Mouse (Mus musculus) G1E-ER4 (cell line): Measurements from ENCODE around the gene Slc24a4. TPM values are rescaled to one million over a fixed set of nuclear protein-coding genes. Genes with fewer than 3 reads are reported as not detected.

ENCODE experiments used
- GATA1 ChIP-seq: IDR thresholded peaks from one replicate; pipeline ENCODE4 v1.8.0; 2012; ENCODE audit warnings: low read length, inconsistent platforms
- polyA plus RNA-seq: library from polyadenylated mRNA; stranded (reverse); fragments of >175 nt; gene quantifications from 2 replicates; pipeline ENCODE4 v1.2.3, GENCODE M21; 2012

Slc24a4 gene
- polyA plus RNA-seq: not detected in 2 replicates

DNA sequence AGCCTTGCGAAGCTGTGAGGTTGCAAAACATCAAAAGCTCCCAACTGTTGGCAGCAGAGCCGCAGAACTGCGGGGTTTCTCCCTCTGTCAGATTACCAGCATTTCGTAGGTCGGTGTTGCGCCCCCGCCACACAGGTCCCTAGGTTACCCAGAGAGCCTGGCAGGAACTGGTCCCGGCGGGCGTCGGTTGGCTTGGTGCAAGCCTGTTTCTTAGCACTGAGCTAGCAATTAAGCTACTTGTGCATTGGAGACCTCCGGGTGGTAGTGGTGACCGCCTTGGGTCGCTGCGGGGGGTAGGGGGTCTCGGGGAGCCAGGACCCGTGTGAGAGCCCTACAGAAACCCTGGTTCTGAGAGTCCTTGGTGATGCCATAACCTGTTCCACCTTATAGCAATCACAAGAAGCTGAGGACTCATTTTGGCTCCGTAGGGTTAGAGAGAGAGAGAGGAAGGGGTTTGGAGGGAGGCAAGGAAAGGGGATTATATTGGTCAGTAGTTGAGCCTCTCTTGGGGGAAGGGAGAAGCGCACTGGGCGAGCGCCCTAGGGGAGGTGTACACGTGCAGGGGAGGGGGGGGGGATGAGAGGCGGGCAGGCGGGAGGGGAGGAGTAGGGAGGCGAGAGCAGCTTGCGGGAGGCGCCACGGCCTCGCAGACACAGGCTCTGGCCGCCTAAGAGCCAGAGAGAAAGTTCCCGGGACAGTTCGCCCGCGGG is at the start of gene Slc24a4:
TSS of gene Slc24a4 (plus strand) at position 653 of the 710 bp plus-strand sequence.
- TF ChIP-seq GATA1: no peak

- TF ChIP-seq GATA1: no peak
Measured at GRCm38 (mm10) chr12:102082648-102083425, 45.7 kb upstream of the Slc24a4 start.

GRCm38 (mm10) chr12:102090535-102090934 is 38.0 kb upstream of the Slc24a4 start:
- TF ChIP-seq GATA1: no peak

- TF ChIP-seq GATA1: no peak
Measured at GRCm38 (mm10) chr12:102092342-102093094, 36.0 kb upstream of the Slc24a4 start.

DNA sequence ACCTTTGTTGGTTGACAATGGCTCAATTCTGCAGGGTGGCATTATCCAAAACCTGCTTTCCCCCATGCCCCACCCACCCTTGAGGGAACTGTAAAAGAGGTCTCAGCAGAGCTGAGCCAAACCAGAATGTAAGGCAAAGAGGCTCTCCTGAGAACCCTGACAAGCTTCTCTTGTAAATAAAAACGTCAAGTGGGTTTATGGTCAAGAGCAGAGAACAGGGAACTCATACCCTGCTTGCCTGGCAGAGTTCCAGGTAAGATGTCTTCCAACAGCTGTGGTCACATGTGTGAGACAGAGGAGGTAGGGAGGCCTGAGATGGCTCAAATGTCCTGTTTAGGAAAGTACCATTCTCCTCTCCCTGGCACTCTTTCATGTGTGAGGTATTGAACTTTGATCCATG is 22.5 kb upstream of the Slc24a4 start:
- no peak for TF ChIP-seq GATA1

DNA sequence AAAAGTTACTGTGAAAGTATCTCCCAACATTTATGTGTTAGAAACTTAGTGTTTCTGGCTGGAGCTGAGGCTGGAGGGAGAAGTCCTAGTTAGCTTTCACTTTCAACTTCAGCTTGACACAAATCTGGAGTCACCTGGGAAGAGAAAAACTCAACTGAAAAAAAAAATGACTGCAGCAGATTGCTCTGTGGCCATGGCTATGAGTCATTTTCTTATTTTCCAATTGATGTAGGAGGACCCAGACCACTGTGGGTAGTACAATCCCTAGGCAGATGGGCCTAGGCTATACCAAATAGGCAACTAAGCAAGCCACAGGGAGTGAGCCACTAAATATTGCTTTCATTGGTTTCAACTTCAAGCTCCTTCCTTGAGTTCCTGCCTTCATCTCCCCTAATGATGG is 19.7 kb upstream of the Slc24a4 start:
- TF ChIP-seq GATA1: no peak

DNA sequence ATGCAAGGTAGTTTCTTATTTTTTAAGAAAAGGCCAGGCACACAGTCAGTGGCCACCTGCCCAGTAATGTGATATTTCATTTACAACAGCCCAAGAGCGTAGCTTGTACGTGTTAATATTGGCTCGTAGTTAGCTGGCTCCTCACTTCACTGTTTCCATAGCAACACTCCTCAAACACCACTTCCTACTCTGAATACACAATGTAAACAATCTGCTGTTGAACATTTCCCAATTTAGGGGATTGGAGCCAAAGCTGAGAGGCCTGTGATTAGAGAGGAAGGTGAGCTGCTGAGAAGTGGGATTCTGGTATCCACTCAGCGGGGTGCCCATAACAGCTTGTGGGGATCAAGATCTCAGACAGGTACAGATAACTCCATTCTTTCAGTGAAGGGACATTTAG is 16.0 kb upstream of the Slc24a4 start:
- no peak for TF ChIP-seq GATA1

GRCm38 (mm10) chr12:102112901-102113300 is 15.6 kb upstream of the Slc24a4 start:
- TF ChIP-seq GATA1: no peak

GRCm38 (mm10) chr12:102113391-102113790 is 15.1 kb upstream of the Slc24a4 start:
- no peak for TF ChIP-seq GATA1

- TF ChIP-seq GATA1: no peak
Measured at GRCm38 (mm10) chr12:102116580-102116979, 12.0 kb upstream of the Slc24a4 start.

DNA sequence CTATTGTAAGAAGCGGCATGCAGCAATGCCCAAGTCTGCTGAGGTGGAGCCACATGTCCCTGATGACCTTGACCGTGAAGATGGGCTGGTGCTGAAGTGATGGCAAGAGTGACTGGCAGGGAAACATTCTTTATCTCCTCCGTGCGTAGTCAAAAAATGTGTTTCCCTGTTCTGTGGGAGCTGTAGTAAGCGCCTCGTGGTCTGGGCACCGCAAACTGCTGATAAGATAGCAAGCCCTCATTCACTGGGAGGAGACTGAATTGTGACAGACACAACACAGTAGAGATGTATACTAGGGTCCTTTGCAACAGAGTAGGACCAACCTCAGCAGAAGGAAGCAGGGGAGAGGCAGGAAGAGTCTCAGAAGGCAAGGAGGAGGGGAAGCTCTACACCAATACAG is 10.5 kb upstream of the Slc24a4 start:
- TF ChIP-seq GATA1: no peak

- TF ChIP-seq GATA1: no peak
Measured at GRCm38 (mm10) chr12:102127601-102128000, 932 bp upstream of the Slc24a4 start.

DNA sequence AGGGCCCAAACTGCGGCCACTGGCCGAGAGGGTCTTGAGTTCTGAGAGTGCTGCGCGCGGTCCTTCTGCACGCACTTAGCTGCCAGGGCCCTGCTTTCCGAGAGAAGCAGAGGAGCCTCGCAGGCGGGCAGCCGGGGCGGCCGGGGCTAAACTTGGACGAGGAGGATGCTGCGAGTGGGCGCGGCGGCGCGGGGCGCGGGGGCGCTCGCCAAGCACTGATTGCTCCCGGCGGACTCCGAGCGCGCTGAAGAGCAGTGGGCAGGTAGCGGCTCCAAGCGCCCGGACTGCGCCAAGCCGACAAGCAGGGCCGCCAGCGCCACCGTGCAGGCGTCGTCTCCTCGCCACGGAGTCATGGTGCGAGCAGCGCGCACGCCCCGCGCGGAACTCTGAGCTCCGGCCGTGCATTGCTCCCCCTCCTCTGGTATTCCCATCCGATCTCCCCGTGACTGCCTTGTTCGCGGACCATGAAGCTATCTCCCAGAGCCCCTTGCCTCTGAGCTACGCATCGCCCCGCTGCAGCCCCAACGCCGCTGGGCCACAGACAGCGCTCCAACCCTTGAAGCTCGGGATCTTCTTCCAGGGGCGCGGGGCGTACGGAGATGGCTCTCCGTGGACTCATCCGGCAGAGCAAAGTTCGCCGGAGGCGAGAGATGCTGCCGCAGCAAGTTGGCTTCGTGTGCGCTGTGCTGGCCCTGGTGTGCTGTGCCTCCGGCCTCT is 416 bp downstream of the Slc24a4 start:
- no peak for TF ChIP-seq GATA1

DNA sequence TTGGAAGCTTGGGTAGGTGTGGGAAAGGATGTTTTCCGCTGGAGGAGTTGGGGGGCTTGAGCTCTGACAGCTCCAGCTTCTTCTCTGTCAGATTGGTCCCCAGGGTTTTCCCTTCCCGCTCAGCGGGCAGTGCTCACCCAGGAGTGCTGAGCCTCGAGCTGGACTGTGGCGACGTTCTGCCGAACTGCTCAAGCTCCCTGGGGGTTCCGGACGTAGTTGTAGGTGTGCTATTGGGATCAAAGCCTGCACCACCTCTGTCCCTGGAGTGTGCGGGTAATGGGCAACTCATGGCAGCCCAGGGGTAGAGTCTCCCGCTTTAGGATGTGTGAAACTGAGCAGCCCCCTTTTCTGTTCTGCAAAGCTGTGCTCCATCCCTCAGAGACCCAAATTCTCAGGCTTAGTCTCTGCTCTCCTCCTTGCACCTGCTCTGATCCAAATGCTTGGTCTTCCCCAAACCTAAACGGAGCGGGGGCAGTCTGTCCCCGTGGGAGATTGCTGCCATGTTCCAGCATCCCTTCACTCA is 1.0 kb downstream of the Slc24a4 start:
- no peak for TF ChIP-seq GATA1

DNA sequence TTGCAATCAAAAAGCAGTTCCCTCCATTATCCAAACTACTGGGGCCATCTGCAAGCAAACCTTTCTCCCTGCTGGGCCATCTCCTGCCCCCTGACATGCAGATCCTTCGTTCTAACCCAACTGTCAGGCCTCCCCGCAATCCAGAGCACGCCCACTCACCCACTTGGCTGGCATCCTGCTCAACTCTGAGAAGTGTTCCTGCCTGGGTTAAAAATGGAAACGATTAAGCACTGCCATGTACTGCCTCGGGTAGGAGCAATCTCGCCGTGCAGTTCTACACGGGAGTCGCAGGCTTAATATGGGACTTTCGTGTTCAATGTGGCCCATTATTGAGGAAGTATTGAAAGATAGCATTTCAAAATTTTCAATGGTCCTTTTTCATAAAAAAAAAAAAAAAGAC is 11.2 kb downstream of the Slc24a4 start:
- no peak for TF ChIP-seq GATA1
